Mouse (Mus musculus) cerebellum, postnatal 25 days (tissue): Measurements from ENCODE around the gene CK137956.

Experiments used
- DNase-seq, 2 experiments: peaks; one replicate each; pipeline ENCODE4 v3.0.0; 2021; ENCODE audit warnings: mixed read lengths in 2 of 2

CK137956 gene

DNA sequence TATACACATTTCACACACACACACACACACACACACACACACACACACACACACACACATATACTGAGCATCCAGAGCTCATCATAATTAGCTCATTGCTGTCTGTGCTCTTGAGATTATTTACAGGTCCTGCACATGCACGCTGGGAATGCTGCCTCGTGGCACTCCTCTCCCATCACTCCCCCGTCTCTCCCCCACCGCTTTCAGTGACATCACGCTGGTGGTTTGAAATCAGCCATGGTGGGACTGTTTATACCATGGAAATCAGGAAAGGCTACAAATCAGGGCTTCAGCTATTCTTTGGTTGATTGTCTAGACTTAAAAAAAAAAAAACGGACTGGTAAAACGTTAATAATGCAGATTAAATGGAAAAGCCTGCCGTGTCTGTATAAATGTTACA lies 63.6 kb downstream of the CK137956 start:
- DNase-seq = no peak

- no peak for DNase-seq
Measured at GRCm38 (mm10) chr4:127903954-127904353, 66.8 kb downstream of the CK137956 start.

- no peak for DNase-seq
Measured at GRCm38 (mm10) chr4:127900893-127901456, 69.8 kb downstream of the CK137956 start.

- DNase-seq = no peak
Measured at GRCm38 (mm10) chr4:127889071-127889470, 81.7 kb downstream of the CK137956 start.

DNA sequence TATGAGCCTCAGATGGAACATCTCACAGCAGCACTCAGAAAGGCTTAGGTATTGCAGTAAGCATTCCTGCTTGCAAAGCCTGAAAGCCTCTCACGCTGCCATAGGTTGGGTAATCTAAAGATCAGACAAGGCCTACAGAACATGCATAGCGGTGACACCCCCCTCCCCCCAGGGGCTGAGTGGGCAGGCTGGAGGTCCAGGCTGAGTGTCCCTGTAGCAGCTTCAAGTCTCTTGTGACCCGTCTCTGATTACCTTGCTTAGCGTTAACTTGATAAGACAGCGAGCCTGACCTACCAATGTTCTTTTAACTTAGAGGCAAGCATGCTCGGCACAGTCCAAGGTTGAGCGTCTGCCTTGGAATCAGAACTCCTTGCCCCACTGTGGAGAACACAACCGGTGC lies 91.8 kb downstream of the CK137956 start:
- DNase-seq = no peak
